Mouse (Mus musculus) right cerebral cortex, adult 18-20 months (tissue): ENCODE data around the gene Lpcat2.

Source experiments
- DNase-seq: peaks from one replicate; pipeline ENCODE4 v3.0.0; 2022; ENCODE audit warnings: mixed read lengths

Lpcat2 gene

GRCm38 (mm10) chr8:92855171-92855894, at the start of gene Lpcat2:
Lpcat2 (plus strand) TSS chr8:92855339.
- DNase-seq = peak; percentile 85

GRCm38 (mm10) chr8:92812773-92813172, 42.4 kb upstream of the Lpcat2 start:
- no peak for DNase-seq

GRCm38 (mm10) chr8:92815661-92816060, 39.5 kb upstream of the Lpcat2 start:
- DNase-seq = no peak

- DNase-seq = peak; percentile 89
Measured at GRCm38 (mm10) chr8:92817928-92818818, 37.0 kb upstream of the Lpcat2 start.

GRCm38 (mm10) chr8:92821151-92821550, 34.0 kb upstream of the Lpcat2 start:
- no peak for DNase-seq

- no peak for DNase-seq
Measured at GRCm38 (mm10) chr8:92822386-92822785, 32.8 kb upstream of the Lpcat2 start.

- DNase-seq = no peak
Measured at GRCm38 (mm10) chr8:92825991-92826390, 29.1 kb upstream of the Lpcat2 start.

- DNase-seq = no peak
Measured at GRCm38 (mm10) chr8:92827243-92828034, 27.7 kb upstream of the Lpcat2 start, which contains the start of gene Mmp2. Mmp2 (plus strand) TSS chr8:92827291.

- no peak for DNase-seq
Measured at GRCm38 (mm10) chr8:92828251-92828743, 26.8 kb upstream of the Lpcat2 start.

- DNase-seq = no peak
Measured at GRCm38 (mm10) chr8:92834065-92834731, 20.9 kb upstream of the Lpcat2 start.

- DNase-seq = no peak
Measured at GRCm38 (mm10) chr8:92834786-92835500, 20.2 kb upstream of the Lpcat2 start.

GRCm38 (mm10) chr8:92835901-92836300, 19.2 kb upstream of the Lpcat2 start:
- DNase-seq = no peak

GRCm38 (mm10) chr8:92838616-92839015, 16.5 kb upstream of the Lpcat2 start:
- no peak for DNase-seq

- DNase-seq = no peak
Measured at GRCm38 (mm10) chr8:92839161-92839560, 16.0 kb upstream of the Lpcat2 start.

GRCm38 (mm10) chr8:92839876-92840275, 15.3 kb upstream of the Lpcat2 start:
- no peak for DNase-seq

GRCm38 (mm10) chr8:92846684-92847083, 8.5 kb upstream of the Lpcat2 start:
- DNase-seq = no peak

- no peak for DNase-seq
Measured at GRCm38 (mm10) chr8:92847299-92847698, 7.8 kb upstream of the Lpcat2 start.

GRCm38 (mm10) chr8:92849261-92849660, 5.9 kb upstream of the Lpcat2 start:
- DNase-seq = no peak

GRCm38 (mm10) chr8:92850239-92850638, 4.9 kb upstream of the Lpcat2 start:
- DNase-seq = peak; percentile 85

- DNase-seq = no peak
Measured at GRCm38 (mm10) chr8:92851381-92851780, 3.8 kb upstream of the Lpcat2 start.

GRCm38 (mm10) chr8:92853188-92853983, 1.8 kb upstream of the Lpcat2 start:
- no peak for DNase-seq
